Mouse (Mus musculus) megakaryocyte, embryonic 14.5 days (primary cell): ENCODE results near the gene Rgs8.

ENCODE experiments used
- FLI1 ChIP-seq: IDR thresholded peaks from 2 replicates; pipeline ENCODE4 v1.6.1; 2012; ENCODE audit warnings: low read length, inconsistent platforms, mixed read lengths
- GATA1 ChIP-seq: IDR thresholded peaks from 3 replicates; pipeline ENCODE4 v1.6.1; 2012; ENCODE audit warnings: mixed read lengths, low read length, inconsistent platforms, borderline replicate concordance

GRCm38 (mm10) chr1:153632686-153633085 is 20.1 kb upstream of the Rgs8 start:
- no peak for TF ChIP-seq GATA1
- TF ChIP-seq FLI1 = no peak
